Mouse (Mus musculus) layer of hippocampus, adult 9-10 months (tissue): ENCODE results near the gene Colgalt1.

Experiments
- DNase-seq: peaks from one replicate; pipeline ENCODE4 v3.0.0; 2022; ENCODE audit warnings: low spot score

Colgalt1 gene

GRCm38 (mm10) chr8:71628396-71629095 is 17.7 kb downstream of the Colgalt1 start:
- no peak for DNase-seq

DNA sequence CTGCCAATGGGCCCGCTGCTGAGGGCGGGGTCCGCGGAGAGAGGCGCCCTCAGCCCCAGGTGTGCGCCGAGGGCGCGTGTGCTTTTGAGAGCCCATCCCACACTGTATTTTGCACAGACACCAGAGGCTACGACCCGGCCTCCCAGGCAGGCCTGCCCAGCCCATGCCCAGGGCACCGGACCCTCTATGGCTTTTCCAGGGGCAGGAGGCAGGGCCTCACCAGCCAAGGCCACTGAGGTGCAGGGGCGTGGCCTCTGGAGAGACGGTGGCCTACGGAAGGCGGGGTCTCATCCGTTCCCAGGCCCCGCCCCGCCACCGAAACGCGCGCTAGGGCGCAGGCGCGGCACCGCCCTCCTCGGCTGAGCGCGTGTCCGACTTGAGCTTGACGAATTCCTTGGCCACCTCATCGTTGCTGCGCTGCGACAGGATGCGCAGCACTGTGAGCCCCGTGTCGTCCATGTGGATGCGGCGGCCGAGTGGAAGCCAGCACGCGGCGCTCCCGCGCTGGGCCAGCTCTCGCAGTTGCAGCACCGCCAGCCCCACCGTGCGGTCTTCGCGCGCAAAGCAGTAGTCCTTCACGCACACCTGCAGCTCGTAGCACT is 18.4 kb downstream of the Colgalt1 start:
- peak; percentile 81 for DNase-seq

- DNase-seq = no peak
Measured at GRCm38 (mm10) chr8:71629781-71630212, 19.0 kb downstream of the Colgalt1 start.

- no peak for DNase-seq
Measured at GRCm38 (mm10) chr8:71630761-71631160, 20.0 kb downstream of the Colgalt1 start.

GRCm38 (mm10) chr8:71631897-71632296 is 21.1 kb downstream of the Colgalt1 start:
- DNase-seq = no peak

GRCm38 (mm10) chr8:71633164-71633563 is 22.4 kb downstream of the Colgalt1 start:
- no peak for DNase-seq

GRCm38 (mm10) chr8:71633981-71634667 is 23.3 kb downstream of the Colgalt1 start:
- no peak for DNase-seq

DNA sequence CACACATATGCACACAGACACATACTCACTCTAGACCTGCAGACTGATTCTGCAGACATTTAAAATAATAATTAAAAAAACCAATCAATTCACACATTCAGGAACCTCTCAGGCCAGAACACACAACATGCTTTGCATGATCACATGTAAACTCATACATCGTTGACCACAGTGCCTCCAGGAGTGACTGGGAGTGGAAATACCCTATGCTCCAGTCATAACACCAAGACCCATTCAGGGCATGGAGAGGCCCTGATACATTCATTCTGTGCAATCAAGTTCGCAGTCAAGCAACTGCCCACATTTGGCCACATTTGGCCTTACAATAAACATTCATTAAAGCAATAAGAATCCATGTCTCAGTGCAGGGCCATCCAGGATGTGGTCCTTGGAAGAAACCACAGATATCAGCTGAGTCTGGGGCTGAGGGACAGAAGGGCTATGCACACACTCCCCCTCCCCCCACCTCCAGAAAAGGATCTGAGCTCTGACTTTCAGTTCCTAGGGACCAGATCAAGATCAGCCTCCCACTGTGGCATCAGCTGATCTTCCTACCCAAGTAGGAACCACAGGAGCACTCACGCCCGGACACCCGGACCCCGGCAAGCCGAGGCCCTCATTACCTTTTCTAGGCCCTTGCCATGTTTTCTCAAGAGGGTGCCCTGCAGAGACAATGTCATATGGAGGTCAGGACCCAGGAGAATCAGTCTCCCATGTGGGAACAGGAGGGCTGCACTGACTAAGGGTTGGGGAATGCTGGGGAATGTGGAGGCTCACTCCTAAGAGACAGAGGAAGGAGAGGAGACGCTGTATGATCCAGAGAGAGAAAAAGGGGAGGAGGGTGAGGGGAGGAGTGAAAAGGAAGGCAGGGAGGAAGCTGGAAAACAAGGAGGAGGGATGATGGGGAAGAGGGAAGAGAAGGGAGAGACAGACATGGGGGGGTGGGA is 26.6 kb downstream of the Colgalt1 start:
- no peak for DNase-seq

- no peak for DNase-seq
Measured at GRCm38 (mm10) chr8:71638321-71638720, 27.5 kb downstream of the Colgalt1 start.

- DNase-seq = no peak
Measured at GRCm38 (mm10) chr8:71639318-71639717, 28.5 kb downstream of the Colgalt1 start.

DNA sequence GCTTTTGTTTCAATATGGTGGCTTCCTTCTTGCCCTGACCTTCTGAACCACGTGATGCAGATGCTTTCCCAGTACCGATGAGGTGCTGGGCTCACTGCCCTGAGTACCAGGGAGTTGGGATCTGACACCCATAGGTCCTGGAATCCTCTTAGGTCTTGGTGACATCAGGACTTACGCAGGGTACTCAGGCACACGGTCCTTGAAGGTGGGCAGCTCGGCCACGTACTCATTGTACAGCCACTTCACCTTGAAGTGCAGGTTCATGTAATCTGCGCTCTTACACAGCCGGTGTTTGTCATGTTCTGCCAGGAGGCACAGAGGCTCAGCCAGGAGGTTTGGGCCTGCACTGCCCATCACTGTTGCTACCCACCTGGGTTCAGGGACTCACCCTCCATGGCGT is 34.7 kb downstream of the Colgalt1 start:
- DNase-seq = no peak

GRCm38 (mm10) chr8:71654600-71654999 is 43.8 kb downstream of the Colgalt1 start:
- no peak for DNase-seq

DNA sequence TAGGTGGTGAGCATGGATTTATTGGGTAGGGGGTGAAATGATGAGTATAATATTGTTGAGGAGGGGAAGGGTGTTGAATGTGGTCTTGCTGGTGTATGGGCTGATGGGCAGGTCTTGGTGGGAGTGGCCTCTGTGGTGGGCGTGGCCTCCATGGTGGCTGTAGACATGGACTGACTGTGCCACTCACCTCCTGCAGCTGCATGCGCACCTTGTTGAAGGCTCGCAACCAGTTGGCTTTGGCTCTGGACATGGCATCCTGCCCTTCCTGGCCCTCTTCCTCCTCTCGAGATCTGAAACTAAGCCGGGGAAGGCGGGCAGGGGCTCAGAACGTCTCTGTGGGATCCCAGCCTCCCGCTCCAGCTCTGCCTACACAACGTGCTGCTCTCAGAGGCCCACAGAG is 47.0 kb downstream of the Colgalt1 start:
- DNase-seq = no peak

GRCm38 (mm10) chr8:71658515-71659049 is 47.8 kb downstream of the Colgalt1 start:
- DNase-seq = no peak

- no peak for DNase-seq
Measured at GRCm38 (mm10) chr8:71659751-71660150, 49.0 kb downstream of the Colgalt1 start.

DNA sequence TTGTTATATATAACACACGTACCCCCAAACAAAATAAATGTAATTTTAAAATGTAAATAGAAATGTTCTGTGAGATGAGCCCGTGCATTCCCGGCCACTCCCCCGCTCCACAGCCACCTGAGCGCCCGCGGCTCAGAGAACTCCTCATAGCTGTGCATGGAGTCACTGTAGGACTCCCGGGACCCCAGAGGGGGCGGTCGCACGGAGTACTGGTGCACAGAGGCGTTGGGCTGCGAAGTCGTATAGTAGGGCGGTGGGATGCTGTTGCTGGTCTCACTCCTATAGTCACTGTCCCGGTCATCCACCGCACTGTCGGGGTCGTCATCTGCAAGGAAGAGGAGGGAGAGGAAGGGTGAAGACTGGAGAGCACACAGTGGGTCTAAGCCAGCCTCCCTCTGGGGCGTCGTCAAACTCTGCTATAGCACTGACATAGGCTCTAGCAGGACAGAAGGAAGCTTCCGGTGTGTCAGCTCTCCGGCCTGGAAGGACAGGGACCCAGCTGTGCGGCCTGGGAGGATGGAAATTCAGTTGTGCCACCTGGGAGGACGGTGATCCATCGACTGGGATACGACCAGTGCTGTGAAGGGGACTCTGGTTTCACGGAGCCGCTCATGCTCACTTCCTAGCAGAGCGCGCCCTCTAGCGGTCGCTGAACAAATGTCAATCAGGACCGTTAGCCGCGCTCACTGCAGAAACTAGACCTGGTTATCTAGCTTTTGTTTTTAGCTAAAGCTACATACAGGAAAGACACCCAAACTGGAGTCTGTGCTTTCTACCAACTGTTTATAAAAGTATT is 49.7 kb downstream of the Colgalt1 start:
- DNase-seq = peak; percentile 83

DNA sequence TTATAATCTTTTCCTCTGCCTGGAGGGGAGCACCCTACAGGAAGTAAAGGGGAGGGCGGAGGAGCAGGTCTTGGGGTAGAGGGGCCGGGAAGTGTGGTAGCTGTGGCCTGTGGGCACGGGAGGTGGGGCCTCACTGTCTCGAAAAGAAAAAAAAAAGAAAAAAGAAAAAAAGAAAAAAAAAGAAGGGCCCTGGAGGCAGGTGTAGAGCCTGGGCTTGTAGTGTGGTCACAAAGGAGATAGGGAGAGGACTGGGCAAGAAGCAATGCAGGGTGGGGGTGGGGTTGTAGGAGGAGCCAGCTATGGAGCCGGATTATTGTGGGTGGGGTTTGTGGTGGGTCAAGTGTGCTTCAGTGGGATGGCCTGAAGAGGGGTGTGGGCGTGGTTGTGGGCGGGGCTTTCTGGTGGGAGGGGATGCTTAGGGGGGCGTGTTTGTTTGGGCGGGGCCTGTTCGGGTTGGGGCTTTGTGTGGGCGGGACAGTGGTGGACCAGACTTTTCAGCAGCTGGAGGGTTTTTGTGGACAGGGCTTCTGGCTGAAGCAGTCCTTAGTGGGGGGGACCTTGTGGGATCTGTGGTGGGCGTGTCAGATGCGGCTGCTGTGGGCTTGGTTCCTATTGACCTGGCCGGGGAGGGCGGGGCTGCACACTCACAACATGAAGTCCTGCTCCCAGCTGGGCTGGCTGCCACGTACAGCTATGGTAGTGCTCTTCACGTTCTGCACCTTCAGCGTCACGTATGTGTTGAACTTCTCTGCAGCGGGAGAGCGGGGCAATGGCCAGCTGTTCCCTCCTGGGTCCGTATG is 54.7 kb downstream of the Colgalt1 start:
- no peak for DNase-seq

GRCm38 (mm10) chr8:71666855-71667254 is 56.1 kb downstream of the Colgalt1 start:
- no peak for DNase-seq

DNA sequence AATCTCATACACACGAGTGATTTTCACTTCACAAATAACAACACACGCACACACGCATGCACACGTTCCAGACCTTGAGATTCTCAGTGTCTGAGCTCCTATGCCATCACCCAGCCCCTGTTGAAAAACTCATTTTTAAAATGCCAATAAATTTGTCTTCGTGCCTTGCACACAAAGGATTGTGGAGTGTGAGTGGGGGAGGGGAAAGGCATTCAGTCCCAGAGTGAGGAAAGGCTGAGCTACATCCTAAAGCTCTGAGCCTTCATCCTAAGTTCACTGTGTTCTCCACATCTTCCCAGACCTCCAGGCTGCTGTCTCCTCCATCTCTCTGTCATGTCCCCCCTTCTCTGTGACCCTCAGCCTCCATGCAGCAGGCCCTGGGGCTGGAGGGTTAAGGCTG is 56.5 kb downstream of the Colgalt1 start:
- no peak for DNase-seq
